Mouse (Mus musculus) liver, embryonic 15.5 days (tissue): ENCODE results near the gene Asic2. TPM values are rescaled to one million over a fixed set of nuclear protein-coding genes. Genes with fewer than 3 reads are reported as not detected.

Experiments used
- ATAC-seq: fragments of 200-750 bp; cut with Nextera tagmentation; 2 replicates; pipeline ENCODE4 v1.8.0; 2017; ENCODE audit warnings: moderate number of reproducible peaks, mild to moderate bottlenecking, moderate library complexity; ENCODE audit not compliant: insufficient read depth
- H3K27ac ChIP-seq: fragments of 300-500 bp; sonication (generic); replicated peaks from 2 replicates; pipeline ENCODE4 v1.5.1; 2015; ENCODE audit warnings: mild to moderate bottlenecking, inconsistent platforms
- H3K27me3 ChIP-seq: fragments of 300-500 bp; sonication (generic); 2 replicates; pipeline ENCODE4 v1.6.1; 2015; ENCODE audit warnings: mild to moderate bottlenecking, inconsistent platforms
- H3K36me3 ChIP-seq: fragments of 300-500 bp; sonication (generic); replicated peaks from 2 replicates; pipeline ENCODE4 v1.6.1; 2015; ENCODE audit warnings: moderate library complexity, mild to moderate bottlenecking, inconsistent platforms
- H3K4me1 ChIP-seq: fragments of 300-500 bp; sonication (generic); replicated peaks from 2 replicates; pipeline ENCODE4 v1.6.1; 2015; ENCODE audit warnings: inconsistent platforms
- H3K4me2 ChIP-seq: fragments of 300-500 bp; sonication (generic); 2 replicates; pipeline ENCODE4 v1.6.1; 2015; ENCODE audit warnings: moderate library complexity, mild to moderate bottlenecking, inconsistent platforms
- H3K4me3 ChIP-seq: fragments of 300-500 bp; sonication (generic); replicated peaks from 2 replicates; pipeline ENCODE4 v1.5.1; 2015; ENCODE audit warnings: mild to moderate bottlenecking, inconsistent platforms
- H3K9ac ChIP-seq: fragments of 300-500 bp; sonication (generic); 2 replicates; pipeline ENCODE4 v1.6.1; 2015; ENCODE audit warnings: moderate library complexity, mild to moderate bottlenecking, inconsistent platforms
- H3K9me3 ChIP-seq: fragments of 300-500 bp; sonication (generic); replicated peaks from 2 replicates; pipeline ENCODE4 v1.6.1; 2016; ENCODE audit warnings: inconsistent platforms
- WGBS: fragments of 180-500 bp; shearing (Covaris S2); methylation state at CpG from one replicate; pipeline ENCODE4 v1.1.7; 2015; ENCODE audit warnings: mixed read lengths; ENCODE audit not compliant: insufficient replicate concordance; 5-methylcytosine and 5-hydroxymethylcytosine counted together
- polyA plus RNA-seq: library from polyadenylated mRNA; unstranded; fragments of >200 nt; fragmentation: Nextera tagmentation; extraction: Ambion mirVana; gene quantifications from 2 replicates; pipeline ENCODE4 v1.2.1, GENCODE M21; 2015

Gene Asic2
- polyA plus RNA-seq, 1 experiment from 2014 or later, result 0.03 TPM

DNA sequence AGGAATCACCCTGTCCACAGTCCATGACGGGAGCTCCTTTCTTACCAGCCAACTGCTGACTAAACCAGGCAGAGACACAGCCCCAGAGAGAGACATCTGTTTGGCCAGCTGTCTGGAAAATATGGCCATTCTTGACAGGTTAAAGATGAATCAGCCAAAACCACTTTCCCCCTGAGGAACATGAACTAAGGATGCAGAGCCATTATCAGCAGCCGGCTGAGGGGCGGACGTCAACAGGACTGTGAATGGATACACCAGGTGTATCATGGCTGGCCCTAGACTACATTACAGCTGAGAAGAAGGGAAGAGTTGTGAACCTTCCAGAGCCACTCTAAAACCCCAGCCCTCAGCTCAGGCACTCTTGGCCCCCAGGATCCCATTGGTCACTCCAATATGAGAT, 550.2 kb downstream of the Asic2 start:
- 84% methylated on average over 4 of the region's 4 CpGs for WGBS
- H3K36me3 ChIP-seq, result no peaks in the 10 kb centered on the region
- ATAC-seq, result no peak
- no peak overlapping the region for H3K4me2 ChIP-seq
- no peak overlapping the region for H3K27ac ChIP-seq
- H3K4me1 ChIP-seq, result no peaks in the 10 kb centered on the region
- no peak overlapping the region for H3K4me3 ChIP-seq
- no peaks in the 10 kb centered on the region for H3K9me3 ChIP-seq
- H3K27me3 ChIP-seq, result no peaks in the 10 kb centered on the region
- H3K9ac ChIP-seq, result no peak overlapping the region

DNA sequence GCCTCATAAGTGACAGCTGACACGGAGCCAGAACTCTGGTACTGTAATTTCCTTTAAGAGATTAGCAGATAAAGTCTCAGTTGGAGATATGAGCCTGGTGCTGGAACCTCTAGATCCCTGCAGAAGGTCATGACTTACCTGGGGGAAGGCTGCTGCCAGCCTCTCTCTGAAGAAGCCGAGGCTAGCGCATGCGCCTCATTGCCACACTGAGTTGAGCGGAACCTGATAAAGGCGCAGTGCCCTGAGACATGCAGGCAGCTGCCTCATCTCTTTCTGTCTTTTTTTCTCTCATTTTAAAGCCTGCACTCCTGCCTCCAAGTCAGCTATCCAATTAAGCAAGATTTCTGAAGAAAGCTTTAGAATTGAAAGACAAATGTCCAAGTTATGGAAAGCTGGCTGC, 551.9 kb downstream of the Asic2 start:
- H3K4me1 ChIP-seq, result no peaks in the 10 kb centered on the region
- no peak for ATAC-seq
- WGBS, result 70% methylated on average over 6 of the region's 6 CpGs
- H3K9ac ChIP-seq, result no peak overlapping the region
- no peaks in the 10 kb centered on the region for H3K9me3 ChIP-seq
- H3K27me3 ChIP-seq, result no peaks in the 10 kb centered on the region
- H3K4me3 ChIP-seq, result no peak overlapping the region
- H3K27ac ChIP-seq, result no peak overlapping the region
- no peak overlapping the region for H3K4me2 ChIP-seq
- H3K36me3 ChIP-seq, result no peaks in the 10 kb centered on the region

- Histone ChIP-seq H3K27me3 (no peaks in the 10 kb centered on the region), H3K9ac (no peak overlapping the region), H3K9me3 (no peaks in the 10 kb centered on the region), H3K4me1 (no peaks in the 10 kb centered on the region), H3K27ac (no peak overlapping the region), H3K36me3 (no peaks in the 10 kb centered on the region), H3K4me3 (no peak overlapping the region), H3K4me2 (no peak overlapping the region)
- 25% methylated on average over 2 of the region's 2 CpGs for WGBS
- ATAC-seq, result no peak
Observed at GRCm38 (mm10) chr11:81414596-81414995, 553.7 kb downstream of the Asic2 start.

DNA sequence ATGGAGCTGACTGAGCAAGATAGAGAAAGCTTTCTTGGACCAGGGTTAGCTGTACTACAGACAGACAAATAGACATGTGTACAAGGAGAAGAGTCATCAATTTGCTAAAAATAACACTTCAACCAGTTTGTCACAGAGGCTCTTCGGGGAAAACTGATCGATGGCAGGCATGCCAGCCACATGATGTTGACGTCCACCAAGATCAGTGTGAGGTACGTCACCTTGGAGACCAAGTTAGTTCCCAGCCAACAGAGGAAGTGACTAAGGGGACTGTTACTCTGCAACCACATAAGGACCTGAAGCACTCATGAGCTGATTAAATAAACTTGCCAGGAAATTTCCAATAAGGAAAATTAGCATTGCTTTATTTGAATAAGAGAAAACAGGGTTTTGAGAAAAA, 557.0 kb downstream of the Asic2 start:
- ATAC-seq, result no peak
- H3K27ac ChIP-seq, result no peak overlapping the region
- no peaks in the 10 kb centered on the region for H3K36me3 ChIP-seq
- H3K4me2 ChIP-seq, result no peak overlapping the region
- no peaks in the 10 kb centered on the region for H3K9me3 ChIP-seq
- no peaks in the 10 kb centered on the region for H3K27me3 ChIP-seq
- no peak overlapping the region for H3K9ac ChIP-seq
- no peak overlapping the region for H3K4me3 ChIP-seq
- WGBS, result 21% methylated on average over 4 of the region's 4 CpGs
- no peaks in the 10 kb centered on the region for H3K4me1 ChIP-seq

- no peaks in the 10 kb centered on the region for H3K9me3 ChIP-seq
- H3K27ac ChIP-seq, result no peak overlapping the region
- 81% methylated on average over 2 of the region's 2 CpGs for WGBS
- ATAC-seq, result no peak
- H3K4me3 ChIP-seq, result no peak overlapping the region
- H3K9ac ChIP-seq, result no peak overlapping the region
- H3K27me3 ChIP-seq, result no peaks in the 10 kb centered on the region
- H3K4me2 ChIP-seq, result no peak overlapping the region
- H3K36me3 ChIP-seq, result no peaks in the 10 kb centered on the region
- H3K4me1 ChIP-seq, result no peaks in the 10 kb centered on the region
Observed at GRCm38 (mm10) chr11:81405951-81406350, 562.3 kb downstream of the Asic2 start.

DNA sequence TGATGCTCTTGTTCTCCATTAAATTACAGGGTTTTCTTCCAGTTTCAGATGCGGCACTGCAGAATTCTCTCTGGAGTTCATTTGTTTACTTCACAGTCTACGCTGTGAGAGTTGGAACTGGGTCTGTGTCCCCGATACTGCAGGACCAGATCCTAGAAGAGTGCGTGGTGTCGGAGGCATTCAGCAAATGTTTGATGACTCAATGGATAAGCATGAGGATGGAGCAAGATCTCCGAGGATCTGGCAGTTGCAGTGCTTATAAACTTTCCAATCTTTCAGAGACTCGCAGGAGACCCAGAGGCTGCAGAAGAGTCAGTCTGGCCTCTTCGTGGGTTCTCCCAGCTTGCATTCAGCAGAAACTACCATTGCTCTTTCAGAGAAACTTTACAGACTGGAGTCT, 566.0 kb downstream of the Asic2 start:
- Histone ChIP-seq H3K4me3 (no peak overlapping the region), H3K4me1 (no peaks in the 10 kb centered on the region), H3K36me3 (no peaks in the 10 kb centered on the region), H3K27me3 (no peaks in the 10 kb centered on the region), H3K9ac (no peak overlapping the region), H3K27ac (no peak overlapping the region), H3K9me3 (no peaks in the 10 kb centered on the region), H3K4me2 (no peak overlapping the region)
- 61% methylated on average over 8 of the region's 8 CpGs for WGBS
- ATAC-seq, result no peak

DNA sequence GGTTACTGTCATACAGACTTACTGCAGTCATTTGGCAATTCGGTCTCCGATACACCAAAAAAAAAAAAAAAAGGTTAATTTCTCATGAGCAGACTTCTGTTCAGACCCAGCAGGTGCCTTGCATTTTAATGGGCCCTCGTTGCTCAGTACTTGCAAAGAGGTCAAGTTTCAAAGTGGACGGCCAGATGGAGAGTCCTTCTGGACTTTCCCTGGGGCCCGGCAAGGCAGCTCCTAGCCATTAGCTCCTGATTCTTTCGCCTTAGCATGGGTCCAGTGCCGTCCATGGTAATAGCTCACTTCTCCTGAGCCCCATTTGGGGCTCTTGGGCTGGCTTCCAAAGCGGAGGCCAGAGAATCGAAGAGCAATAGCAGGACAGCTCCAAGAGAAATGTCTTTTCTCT, 575.4 kb downstream of the Asic2 start:
- Histone ChIP-seq H3K4me2 (no peak overlapping the region), H3K27ac (no peak overlapping the region), H3K9me3 (no peaks in the 10 kb centered on the region), H3K27me3 (no peaks in the 10 kb centered on the region), H3K4me1 (no peaks in the 10 kb centered on the region), H3K9ac (no peak overlapping the region), H3K4me3 (no peak overlapping the region), H3K36me3 (no peaks in the 10 kb centered on the region)
- WGBS, result 56% methylated on average over 9 of the region's 9 CpGs
- ATAC-seq, result no peak

GRCm38 (mm10) chr11:81386185-81386584, 582.1 kb downstream of the Asic2 start:
- H3K4me1 ChIP-seq, result no peaks in the 10 kb centered on the region
- H3K4me3 ChIP-seq, result no peak overlapping the region
- H3K9ac ChIP-seq, result no peak overlapping the region
- ATAC-seq, result no peak
- no peak overlapping the region for H3K27ac ChIP-seq
- H3K4me2 ChIP-seq, result no peak overlapping the region
- H3K27me3 ChIP-seq, result no peaks in the 10 kb centered on the region
- WGBS, result 74% methylated on average over 2 of the region's 2 CpGs
- H3K9me3 ChIP-seq, result no peaks in the 10 kb centered on the region
- H3K36me3 ChIP-seq, result no peaks in the 10 kb centered on the region

DNA sequence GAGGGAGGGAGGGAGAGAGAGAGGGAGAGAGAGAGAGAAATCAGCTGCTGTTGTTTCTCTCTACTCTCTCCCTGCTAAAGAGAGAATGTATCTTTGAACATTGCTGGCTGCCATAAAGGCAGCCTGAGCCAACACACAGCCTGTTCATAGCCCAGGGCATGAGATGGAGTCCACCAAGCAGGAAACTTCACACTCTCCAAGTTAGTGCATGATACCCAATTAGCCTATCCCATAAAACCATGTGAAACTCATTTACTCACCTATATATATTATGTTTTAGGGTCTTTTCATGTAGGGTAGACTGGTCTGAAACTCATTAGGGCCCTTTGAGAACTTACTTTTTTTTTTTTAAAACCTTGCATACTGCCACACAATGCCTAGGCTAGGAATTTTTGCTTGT, 582.7 kb downstream of the Asic2 start:
- no peak for ATAC-seq
- Histone ChIP-seq H3K4me1 (no peaks in the 10 kb centered on the region), H3K4me3 (no peak overlapping the region), H3K27me3 (no peaks in the 10 kb centered on the region), H3K4me2 (no peak overlapping the region), H3K36me3 (no peaks in the 10 kb centered on the region), H3K27ac (no peak overlapping the region), H3K9me3 (no peaks in the 10 kb centered on the region), H3K9ac (no peak overlapping the region)

DNA sequence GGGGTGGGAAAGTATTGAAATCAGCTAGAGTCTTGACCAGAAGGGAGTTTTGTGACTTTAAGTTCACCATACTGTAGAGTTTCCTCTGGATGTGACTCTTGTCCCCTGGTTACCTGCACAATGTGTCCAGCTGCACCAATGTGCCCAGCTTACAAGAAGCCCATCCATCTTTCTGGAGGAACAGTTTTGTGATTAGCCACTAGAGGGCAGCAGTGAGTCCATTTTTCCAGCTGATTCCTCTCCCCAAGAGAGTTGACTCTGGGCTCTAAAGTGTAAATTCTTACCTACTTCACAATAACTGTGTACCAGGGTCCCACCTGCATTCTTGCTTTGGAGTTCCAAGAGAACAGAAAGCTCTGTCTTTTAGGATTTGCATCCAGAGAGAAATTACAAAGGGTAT, 593.4 kb downstream of the Asic2 start:
- no peak for ATAC-seq
- Histone ChIP-seq H3K27ac (no peak overlapping the region), H3K9ac (no peak overlapping the region), H3K36me3 (no peaks in the 10 kb centered on the region), H3K4me3 (no peak overlapping the region), H3K4me2 (no peak overlapping the region), H3K9me3 (no peaks in the 10 kb centered on the region), H3K27me3 (no peaks in the 10 kb centered on the region), H3K4me1 (no peaks in the 10 kb centered on the region)

DNA sequence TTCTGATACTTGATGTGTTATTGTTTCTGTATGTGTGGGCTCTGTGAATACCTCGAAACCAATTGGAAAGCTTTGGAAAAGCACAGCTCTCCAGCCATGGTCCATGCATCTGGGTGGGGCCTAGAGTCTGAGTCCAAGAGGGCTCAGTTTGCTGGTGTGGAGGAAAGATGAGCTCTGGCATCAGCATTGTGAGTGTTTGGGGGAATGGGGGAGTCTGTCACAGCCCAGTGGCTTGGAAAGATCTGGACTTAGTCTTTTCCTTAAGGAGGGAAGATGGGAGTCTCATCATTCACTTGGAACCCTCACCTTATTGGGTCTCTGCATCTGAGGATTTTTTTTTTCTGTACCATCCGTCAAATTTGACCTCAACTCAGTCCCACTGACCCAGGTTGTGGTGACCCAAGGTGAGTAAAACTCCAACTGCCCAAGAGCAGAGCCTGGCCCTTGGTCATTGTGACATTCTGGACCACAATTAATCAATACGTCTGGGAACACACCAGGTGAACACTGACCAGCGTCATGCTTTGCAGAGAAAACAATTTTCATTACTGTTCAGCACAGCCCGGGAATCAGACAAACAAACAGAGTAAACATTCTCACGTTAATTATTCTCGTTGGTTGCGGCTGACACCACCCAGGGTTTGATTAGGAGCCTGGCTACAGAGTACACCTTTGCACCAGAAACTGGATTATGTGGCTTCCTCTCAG, 594.1 kb downstream of the Asic2 start:
- Histone ChIP-seq H3K4me3 (no peak overlapping the region), H3K4me1 (no peaks in the 10 kb centered on the region), H3K9me3 (no peaks in the 10 kb centered on the region), H3K27me3 (no peaks in the 10 kb centered on the region), H3K4me2 (no peak overlapping the region), H3K9ac (no peak overlapping the region), H3K36me3 (no peaks in the 10 kb centered on the region), H3K27ac (no peak overlapping the region)
- no peak for ATAC-seq
- WGBS, result 48% methylated on average over 8 of the region's 8 CpGs

- Histone ChIP-seq H3K9me3 (no peaks in the 10 kb centered on the region), H3K4me1 (no peaks in the 10 kb centered on the region), H3K9ac (no peak overlapping the region), H3K36me3 (no peaks in the 10 kb centered on the region), H3K27ac (no peak overlapping the region), H3K27me3 (no peaks in the 10 kb centered on the region), H3K4me3 (no peak overlapping the region), H3K4me2 (no peak overlapping the region)
- 56% methylated on average over 8 of the region's 8 CpGs for WGBS
- ATAC-seq, result no peak
Observed at GRCm38 (mm10) chr11:81371545-81371944, 596.7 kb downstream of the Asic2 start.
